Mouse (Mus musculus) gastrocnemius, adult 18-20 months (tissue): ENCODE data around the gene Cldn14. TPM values are rescaled to one million over a fixed set of nuclear protein-coding genes. Genes with fewer than 3 reads are reported as not detected.
A peak's percentile ranks its signal among the peaks of the same experiment; 100 is the strongest.
"Not testable (repeated sequence)": the region's sequence is repeated elsewhere in the genome, so short reads cannot be mapped to it uniquely, and the experiment has no call there.

Experiments
- DNase-seq: peaks from one replicate; pipeline ENCODE4 v3.0.0; 2021; ENCODE audit warnings: low spot score
- long read RNA-seq, 2 experiments: library from polyadenylated mRNA; stranded (forward); transcript quantifications; one replicate each; pipeline ENCODE4 v2.0.0; 2021
- total RNA-seq, 2 experiments: library from RNA; stranded (reverse); gene quantifications; 2 replicates each; pipeline ENCODE4 v1.2.3; 2021

Cldn14 gene
- not detected for total RNA-seq
- long read RNA-seq, experiment 1: 0 reads
- long read RNA-seq, experiment 2: 0 reads

- no peak for DNase-seq
Measured at GRCm38 (mm10) chr16:94008737-94009136, at the start of gene Cldn14. Gene Cldn14, minus strand, starts transcription at chr16:94008837.

- no peak for DNase-seq
Measured at GRCm38 (mm10) chr16:94055576-94055975, 46.9 kb upstream of the Cldn14 start.

- DNase-seq: no peak
Measured at GRCm38 (mm10) chr16:94055176-94055575, 46.5 kb upstream of the Cldn14 start.

GRCm38 (mm10) chr16:94050368-94050767 is 41.7 kb upstream of the Cldn14 start:
- no peak for DNase-seq

- no peak for DNase-seq
Measured at GRCm38 (mm10) chr16:94044996-94045395, 36.4 kb upstream of the Cldn14 start.

- DNase-seq: no peak
Measured at GRCm38 (mm10) chr16:94043797-94044196, 35.2 kb upstream of the Cldn14 start.

GRCm38 (mm10) chr16:94041065-94041712 is 32.6 kb upstream of the Cldn14 start:
- DNase-seq: no peak

GRCm38 (mm10) chr16:94040485-94040884 is 31.8 kb upstream of the Cldn14 start:
- no peak for DNase-seq

- no peak for DNase-seq
Measured at GRCm38 (mm10) chr16:94038986-94039341, 30.3 kb upstream of the Cldn14 start.

GRCm38 (mm10) chr16:94038272-94038985 is 29.8 kb upstream of the Cldn14 start:
- DNase-seq: peak; percentile 67

GRCm38 (mm10) chr16:94037280-94037679 is 28.6 kb upstream of the Cldn14 start:
- DNase-seq: no peak

GRCm38 (mm10) chr16:94034152-94034551 is 25.5 kb upstream of the Cldn14 start:
- DNase-seq: no peak

- DNase-seq: no peak
Measured at GRCm38 (mm10) chr16:94032270-94032669, 23.6 kb upstream of the Cldn14 start.

GRCm38 (mm10) chr16:94023352-94024280 is 15.0 kb upstream of the Cldn14 start:
- DNase-seq: no peak

- DNase-seq: not testable (repeated sequence)
Measured at GRCm38 (mm10) chr16:94019725-94020124, 11.1 kb upstream of the Cldn14 start.

- no peak for DNase-seq
Measured at GRCm38 (mm10) chr16:94017953-94018352, 9.3 kb upstream of the Cldn14 start.

GRCm38 (mm10) chr16:94014489-94015096 is 6.0 kb upstream of the Cldn14 start:
- no peak for DNase-seq

- DNase-seq: not testable (repeated sequence)
Measured at GRCm38 (mm10) chr16:94013328-94014086, 4.9 kb upstream of the Cldn14 start.

- DNase-seq: no peak
Measured at GRCm38 (mm10) chr16:94011224-94011623, 2.6 kb upstream of the Cldn14 start.

- no peak for DNase-seq
Measured at GRCm38 (mm10) chr16:94010633-94011032, 2.0 kb upstream of the Cldn14 start.

GRCm38 (mm10) chr16:94010156-94010555 is 1.5 kb upstream of the Cldn14 start:
- DNase-seq: no peak
